Mouse (Mus musculus) megakaryocyte, embryonic 14.5 days (primary cell): Measurements from ENCODE around the gene Ghr.

ENCODE experiments used
- FLI1 ChIP-seq: IDR thresholded peaks from 2 replicates; pipeline ENCODE4 v1.6.1; 2012; ENCODE audit warnings: low read length, inconsistent platforms, mixed read lengths
- GATA1 ChIP-seq: IDR thresholded peaks from 3 replicates; pipeline ENCODE4 v1.6.1; 2012; ENCODE audit warnings: mixed read lengths, low read length, inconsistent platforms, borderline replicate concordance

DNA sequence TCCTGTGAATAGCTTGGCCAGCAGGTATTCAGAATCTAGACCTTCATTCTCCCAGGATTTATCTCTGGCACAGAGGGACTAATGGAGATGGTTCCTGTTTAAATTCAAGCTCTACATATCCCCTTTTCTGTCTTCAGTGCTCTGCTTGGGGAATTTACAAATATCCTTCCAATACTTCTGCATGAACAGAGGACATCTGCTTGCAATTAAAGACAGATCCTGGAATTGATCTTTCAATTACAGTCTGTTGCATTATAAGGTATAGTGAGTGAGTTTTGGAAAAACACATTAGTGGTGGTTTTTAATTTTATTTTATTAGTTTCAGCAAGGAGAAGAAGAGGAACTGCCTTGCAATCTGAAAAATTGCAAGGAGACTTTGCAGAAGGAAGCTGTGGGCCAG, 184.1 kb downstream of the Ghr start:
- no peak for TF ChIP-seq GATA1
- no peak for TF ChIP-seq FLI1
